Mouse (Mus musculus) stomach, embryonic 15.5 days (tissue): ENCODE measurements around the gene Slc25a27. TPM values are rescaled to one million over a fixed set of nuclear protein-coding genes. Genes with fewer than 3 reads are reported as not detected.

ENCODE experiments used
- ATAC-seq: fragments of 200-750 bp; cut with Nextera tagmentation; 2 replicates; pipeline ENCODE4 v1.8.0; 2017; ENCODE audit warnings: low read depth, moderate number of reproducible peaks, moderate TSS enrichment; ENCODE audit not compliant: insufficient read depth, low FRiP score
- H3K27ac ChIP-seq: fragments of 300-500 bp; sonication (generic); 2 replicates; pipeline ENCODE4 v1.5.1; 2015; ENCODE audit warnings: mild to moderate bottlenecking, inconsistent platforms
- H3K27me3 ChIP-seq: fragments of 300-500 bp; sonication (generic); replicated peaks from 2 replicates; pipeline ENCODE4 v1.6.1; 2015; ENCODE audit warnings: inconsistent platforms
- H3K36me3 ChIP-seq: fragments of 300-500 bp; sonication (generic); 2 replicates; pipeline ENCODE4 v1.6.1; 2015; ENCODE audit warnings: inconsistent platforms
- H3K4me1 ChIP-seq: fragments of 300-500 bp; sonication (generic); 2 replicates; pipeline ENCODE4 v1.6.1; 2015; ENCODE audit warnings: inconsistent platforms
- H3K4me2 ChIP-seq: fragments of 300-500 bp; sonication (generic); 2 replicates; pipeline ENCODE4 v1.6.1; 2015; ENCODE audit warnings: mild to moderate bottlenecking, inconsistent platforms
- H3K4me3 ChIP-seq: fragments of 300-500 bp; sonication (generic); replicated peaks from 2 replicates; pipeline ENCODE4 v1.5.1; 2015; ENCODE audit warnings: inconsistent platforms
- H3K9ac ChIP-seq: fragments of 300-500 bp; sonication (generic); 2 replicates; pipeline ENCODE4 v1.6.1; 2015; ENCODE audit warnings: inconsistent platforms
- H3K9me3 ChIP-seq: fragments of 300-500 bp; sonication (generic); 2 replicates; pipeline ENCODE4 v1.6.1; 2016; ENCODE audit warnings: inconsistent platforms
- WGBS: fragments of 180-500 bp; shearing (Covaris S2); methylation state at CpG from one replicate; pipeline ENCODE4 v1.1.7; 2015; 5-methylcytosine and 5-hydroxymethylcytosine counted together
- polyA plus RNA-seq: library from polyadenylated mRNA; unstranded; fragments of >200 nt; fragmentation: Nextera tagmentation; extraction: Ambion mirVana; gene quantifications from 2 replicates; pipeline ENCODE4 v1.2.1, GENCODE M21; 2015

The Slc25a27 gene
- polyA plus RNA-seq = 19.6 and 19.8 TPM in 2 replicates

GRCm38 (mm10) chr17:43666576-43667289 lies at the start of gene Slc25a27:
Slc25a27 (minus strand) TSS chr17:43667214.
- peak within 1 kb of the TSS; percentile 90 for H3K4me2 ChIP-seq
- peak within 1 kb of the TSS; percentile 55 for H3K9ac ChIP-seq
- ATAC-seq = peak; percentile 97
- H3K9me3 ChIP-seq = no peaks in the 10 kb centered on the region
- no peaks in the 10 kb centered on the region for H3K27me3 ChIP-seq
- WGBS = 1% methylated on average over 41 of the region's 41 CpGs
- peak within 1 kb of the TSS; percentile 59; the same call in 1 of the 2 replicates for H3K27ac ChIP-seq
- H3K4me3 ChIP-seq = peak within 1 kb of the TSS; percentile 80
- peaks cover 18% of the 10 kb centered on the region; the same call in 1 of the 2 replicates for H3K4me1 ChIP-seq
- no peaks in the 10 kb centered on the region for H3K36me3 ChIP-seq

GRCm38 (mm10) chr17:43716601-43717000 lies 49.6 kb upstream of the Slc25a27 start:
- Histone ChIP-seq H3K9ac (no peak overlapping the region), H3K27ac (no peak overlapping the region), H3K4me1 (no peaks in the 10 kb centered on the region), H3K9me3 (no peaks in the 10 kb centered on the region), H3K36me3 (no peaks in the 10 kb centered on the region), H3K4me3 (no peak overlapping the region), H3K4me2 (no peak overlapping the region), H3K27me3 (no peaks in the 10 kb centered on the region)
- WGBS = 68% methylated on average over 7 of the region's 7 CpGs
- ATAC-seq = no peak

GRCm38 (mm10) chr17:43714191-43714590 lies 47.2 kb upstream of the Slc25a27 start:
- Histone ChIP-seq H3K27me3 (no peaks in the 10 kb centered on the region), H3K36me3 (no peaks in the 10 kb centered on the region), H3K9me3 (no peaks in the 10 kb centered on the region), H3K27ac (no peak overlapping the region), H3K4me3 (no peak overlapping the region), H3K9ac (no peak overlapping the region), H3K4me2 (no peak overlapping the region), H3K4me1 (no peaks in the 10 kb centered on the region)
- no peak for ATAC-seq
- WGBS = 51% methylated on average over 3 of the region's 3 CpGs

GRCm38 (mm10) chr17:43711557-43712352 lies 44.7 kb upstream of the Slc25a27 start:
- 72% methylated on average over 7 of the region's 7 CpGs for WGBS
- Histone ChIP-seq H3K4me1 (no peaks in the 10 kb centered on the region), H3K4me3 (no peak overlapping the region), H3K4me2 (no peak overlapping the region), H3K36me3 (0 out of 2 replicates have a peak, but pooled peaks cover 5% of the 10 kb centered on the region), H3K27ac (no peak overlapping the region), H3K27me3 (no peaks in the 10 kb centered on the region), H3K9ac (no peak overlapping the region), H3K9me3 (no peaks in the 10 kb centered on the region)
- ATAC-seq = no peak

- H3K9me3 ChIP-seq = no peaks in the 10 kb centered on the region
- H3K27ac ChIP-seq = no peak overlapping the region
- no peaks in the 10 kb centered on the region for H3K4me1 ChIP-seq
- H3K36me3 ChIP-seq = 0 out of 2 replicates have a peak, but pooled peaks cover 5% of the 10 kb centered on the region
- 74% methylated on average over 3 of the region's 3 CpGs for WGBS
- no peak overlapping the region for H3K9ac ChIP-seq
- no peak for ATAC-seq
- H3K4me3 ChIP-seq = no peak overlapping the region
- H3K4me2 ChIP-seq = no peak overlapping the region
- no peaks in the 10 kb centered on the region for H3K27me3 ChIP-seq
Measured at GRCm38 (mm10) chr17:43707254-43707653, 40.2 kb upstream of the Slc25a27 start.

- no peak for ATAC-seq
- Histone ChIP-seq H3K9me3 (no peaks in the 10 kb centered on the region), H3K27me3 (no peaks in the 10 kb centered on the region), H3K27ac (no peak overlapping the region), H3K4me2 (no peak overlapping the region), H3K9ac (no peak overlapping the region), H3K4me3 (no peak overlapping the region), H3K36me3 (0 out of 2 replicates have a peak, but pooled peaks cover 5% of the 10 kb centered on the region), H3K4me1 (no peaks in the 10 kb centered on the region)
- WGBS = 88% methylated on average over 3 of the region's 3 CpGs
Measured at GRCm38 (mm10) chr17:43706749-43707148, 39.7 kb upstream of the Slc25a27 start.

- H3K9ac ChIP-seq = no peak overlapping the region
- H3K4me3 ChIP-seq = no peak overlapping the region
- no peaks in the 10 kb centered on the region for H3K27me3 ChIP-seq
- 0 out of 2 replicates have a peak, but pooled peaks cover 5% of the 10 kb centered on the region for H3K36me3 ChIP-seq
- WGBS = 85% methylated on average over 12 of the region's 12 CpGs
- H3K9me3 ChIP-seq = no peaks in the 10 kb centered on the region
- H3K4me1 ChIP-seq = no peaks in the 10 kb centered on the region
- H3K4me2 ChIP-seq = no peak overlapping the region
- H3K27ac ChIP-seq = no peak overlapping the region
- ATAC-seq = no peak
Measured at GRCm38 (mm10) chr17:43704216-43704930, 37.4 kb upstream of the Slc25a27 start.

- no peak overlapping the region for H3K27ac ChIP-seq
- no peak overlapping the region for H3K4me2 ChIP-seq
- H3K9ac ChIP-seq = no peak overlapping the region
- H3K4me3 ChIP-seq = no peak overlapping the region
- 69% methylated on average over 6 of the region's 6 CpGs for WGBS
- H3K27me3 ChIP-seq = no peaks in the 10 kb centered on the region
- H3K9me3 ChIP-seq = no peaks in the 10 kb centered on the region
- no peaks in the 10 kb centered on the region for H3K4me1 ChIP-seq
- ATAC-seq = no peak
- H3K36me3 ChIP-seq = peaks cover 5% of the 10 kb centered on the region; the same call in 1 of the 2 replicates
Measured at GRCm38 (mm10) chr17:43701060-43701459, 34.0 kb upstream of the Slc25a27 start.

GRCm38 (mm10) chr17:43698997-43699649 lies 32.1 kb upstream of the Slc25a27 start:
- Histone ChIP-seq H3K4me2 (no peak overlapping the region), H3K9ac (no peak overlapping the region), H3K4me1 (no peaks in the 10 kb centered on the region), H3K27ac (no peak overlapping the region), H3K36me3 (peaks cover 5% of the 10 kb centered on the region; the same call in 1 of the 2 replicates), H3K4me3 (no peak overlapping the region), H3K9me3 (no peaks in the 10 kb centered on the region), H3K27me3 (no peaks in the 10 kb centered on the region)
- 45% methylated on average over 14 of the region's 14 CpGs for WGBS
- ATAC-seq = no peak

GRCm38 (mm10) chr17:43689591-43689990 lies 22.6 kb upstream of the Slc25a27 start:
- 66% methylated on average over 9 of the region's 9 CpGs for WGBS
- ATAC-seq = no peak
- no peak overlapping the region for H3K27ac ChIP-seq

GRCm38 (mm10) chr17:43684638-43685037 lies 17.6 kb upstream of the Slc25a27 start:
- no peaks in the 10 kb centered on the region for H3K27me3 ChIP-seq

More at GRCm38 (mm10) chr17:43689591-43689990, 22.6 kb upstream of the Slc25a27 start:
- Histone ChIP-seq H3K4me3 (no peak overlapping the region), H3K27me3 (no peaks in the 10 kb centered on the region), H3K36me3 (no peaks in the 10 kb centered on the region), H3K4me1 (no peaks in the 10 kb centered on the region), H3K9ac (no peak overlapping the region), H3K9me3 (no peaks in the 10 kb centered on the region), H3K4me2 (no peak overlapping the region)

More at GRCm38 (mm10) chr17:43684638-43685037, 17.6 kb upstream of the Slc25a27 start:
- no peaks in the 10 kb centered on the region for H3K4me1 ChIP-seq
- no peak overlapping the region for H3K4me2 ChIP-seq
- no peak for ATAC-seq
- no peaks in the 10 kb centered on the region for H3K9me3 ChIP-seq
- H3K9ac ChIP-seq = no peak overlapping the region
- no peak overlapping the region for H3K27ac ChIP-seq
- no peaks in the 10 kb centered on the region for H3K36me3 ChIP-seq
- no peak overlapping the region for H3K4me3 ChIP-seq
- WGBS = 91% methylated on average over 5 of the region's 5 CpGs
